Mouse (Mus musculus): ENCODE results near the gene Dnajb12. TPM values are rescaled to one million over a fixed set of nuclear protein-coding genes. Genes with fewer than 3 reads are reported as not detected.

The Dnajb12 gene
- total and polyA plus RNA-seq, 3 experiments: 13.9 to 35.9 (median 21.5) TPM

DNA sequence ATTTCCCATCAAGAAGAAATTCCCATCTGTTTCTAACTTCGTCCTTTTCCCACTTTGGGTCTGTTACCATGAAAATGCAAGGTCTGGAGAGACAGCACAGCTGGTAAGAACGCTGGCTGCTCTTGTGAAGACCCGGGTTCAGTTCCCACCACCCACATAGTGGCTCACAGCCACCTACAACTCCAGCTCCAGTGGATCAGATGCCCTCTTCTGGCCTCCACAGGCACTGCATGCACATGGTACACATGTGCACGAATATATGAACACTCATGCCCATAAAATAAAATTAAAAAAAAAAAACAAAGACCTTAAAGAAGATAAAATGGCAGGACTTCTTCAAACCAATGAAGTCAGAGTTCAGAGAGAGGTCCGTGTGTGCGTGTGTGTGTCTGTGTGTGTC, 49.5 kb upstream of the Dnajb12 start:
- dilution Hi-C loops (cut with MboI; ENCODE audit: extremely low pct_ligation_motif_present, extremely low pct_unique_long_range_greater_than_20kb, low sequenced_read_pairs) (no loop called here), in situ Hi-C loops (cut with MboI; ENCODE audit: low pct_ligation_motif_present, low pct_unique_long_range_greater_than_20kb, low sequenced_read_pairs) (no loop called here)
- Histone ChIP-seq H3K79me2 (replicated peaks; ENCODE audit: control insufficient read depth, extremely low read depth, insufficient read depth, poor library complexity, severe bottlenecking) (no peaks in the 10 kb centered on the region), H3K9ac (ENCODE audit: insufficient read depth, low read depth) (no peak overlapping the region), H3K4me2 (ENCODE audit: insufficient read depth, low read depth, poor library complexity, severe bottlenecking) (no peak overlapping the region), H3K27me3 (replicated peaks) (no peaks in the 10 kb centered on the region), H3K36me3 (replicated peaks in 1 of 2; ENCODE audit: control insufficient read depth in 1 of 2, insufficient read depth in 1 of 2, low read length in 1 of 2) (peaks cover 13 to 52% of the 10 kb centered on the region in 2 experiments), H3K27ac (ENCODE audit: insufficient read depth, low read depth) (no peak overlapping the region), H3K9me3 (replicated peaks; ENCODE audit: low read length) (peaks cover 5% of the 10 kb centered on the region), H3K4me1 (ENCODE audit: control insufficient read depth in 1 of 2, insufficient read depth in 2 of 2) (peaks cover 0 to 12% of the 10 kb centered on the region in 2 experiments; a peak in 2 of 4 replicates), H3K4me3 (replicated peaks in 1 of 3; ENCODE audit: low read depth in 2 of 3, low read length in 2 of 3, poor library complexity in 1 of 3) (no peak overlapping the region)
- no peak for DNase-seq (ENCODE audit: extremely low read depth)
- no peak for TF ChIP-seq USF2 (conservative IDR thresholded peaks at IDR 0.05; ENCODE audit: low read depth, low read length)
- TF ChIP-seq CTCF (conservative IDR thresholded peaks at IDR 0.05 in 1 of 2, IDR thresholded peaks at IDR 0.05 in 1 of 2; ENCODE audit: low read depth in 2 of 2, low read length in 2 of 2): 0 out of 4 replicates have a peak, but pooled peaks of 1 of the 2 experiments have one; percentile 10
- TF ChIP-seq NRF1 (IDR thresholded peaks at IDR 0.05; ENCODE audit: low read depth, low read length): no peak
- TF ChIP-seq NELFE (IDR thresholded peaks at IDR 0.05; ENCODE audit: low read depth, low read length): no peak
- TF ChIP-seq ZKSCAN1 (IDR thresholded peaks at IDR 0.05; ENCODE audit: borderline replicate concordance, low read depth, low read length): no peak

DNA sequence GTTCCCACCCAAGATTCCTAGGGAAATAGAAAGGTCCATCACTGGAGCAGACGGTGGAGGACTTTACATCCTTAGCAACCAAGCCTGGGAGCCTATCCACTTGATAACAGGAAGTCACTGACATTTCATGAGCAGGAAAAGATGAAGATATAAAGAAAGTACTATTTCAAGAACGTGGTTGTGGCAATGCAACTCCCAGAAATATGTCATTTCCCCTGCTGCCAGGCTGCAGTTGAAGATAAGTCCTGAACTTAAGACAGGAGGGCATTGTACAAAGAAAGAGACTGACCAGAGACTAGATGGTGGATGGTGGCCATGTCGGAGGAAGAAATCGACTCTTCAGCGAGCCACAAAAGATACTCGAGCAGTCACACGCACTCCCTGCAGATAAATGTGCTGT, 47.4 kb upstream of the Dnajb12 start:
- Histone ChIP-seq H3K36me3 (replicated peaks in 1 of 2; ENCODE audit: control insufficient read depth in 1 of 2, insufficient read depth in 1 of 2, low read length in 1 of 2) (peaks cover 16 to 51% of the 10 kb centered on the region in 2 experiments), H3K27ac (ENCODE audit: insufficient read depth, low read depth) (no peak overlapping the region), H3K9me3 (replicated peaks; ENCODE audit: low read length) (peaks cover 5% of the 10 kb centered on the region), H3K4me3 (replicated peaks in 1 of 3; ENCODE audit: low read depth in 2 of 3, low read length in 2 of 3, poor library complexity in 1 of 3) (no peak overlapping the region), H3K79me2 (replicated peaks; ENCODE audit: control insufficient read depth, extremely low read depth, insufficient read depth, poor library complexity, severe bottlenecking) (no peaks in the 10 kb centered on the region), H3K4me2 (ENCODE audit: insufficient read depth, low read depth, poor library complexity, severe bottlenecking) (no peak overlapping the region), H3K9ac (ENCODE audit: insufficient read depth, low read depth) (no peak overlapping the region), H3K27me3 (replicated peaks) (no peaks in the 10 kb centered on the region), H3K4me1 (ENCODE audit: control insufficient read depth in 1 of 2, insufficient read depth in 2 of 2) (peaks cover 0 to 12% of the 10 kb centered on the region in 2 experiments; a peak in 3 of 4 replicates)
- dilution Hi-C loops (cut with MboI; ENCODE audit: extremely low pct_ligation_motif_present, extremely low pct_unique_long_range_greater_than_20kb, low sequenced_read_pairs) (no loop called here), in situ Hi-C loops (cut with MboI; ENCODE audit: low pct_ligation_motif_present, low pct_unique_long_range_greater_than_20kb, low sequenced_read_pairs) (no loop called here)
- DNase-seq (ENCODE audit: extremely low read depth): no peak
- no peak for TF ChIP-seq KAT2A (IDR thresholded peaks at IDR 0.05; ENCODE audit: insufficient replicate concordance, low read length)
- TF ChIP-seq USF1 (IDR thresholded peaks at IDR 0.05; ENCODE audit: low read depth, low read length): no peak
- no peak for TF ChIP-seq MXI1 (IDR thresholded peaks at IDR 0.05; ENCODE audit: low read depth, low read length)
- TF ChIP-seq MAX (IDR thresholded peaks at IDR 0.05; ENCODE audit: low read length): no peak
- TF ChIP-seq USF2 (conservative IDR thresholded peaks at IDR 0.05; ENCODE audit: low read depth, low read length): no peak
- TF ChIP-seq E2F4 (IDR thresholded peaks at IDR 0.05; ENCODE audit: insufficient replicate concordance, low read depth, low read length): no peak
- TF ChIP-seq TCF12 (IDR thresholded peaks at IDR 0.05; ENCODE audit: low read depth, low read length): no peak
- TF ChIP-seq JUN (IDR thresholded peaks at IDR 0.05; ENCODE audit: insufficient read depth, low read depth, low read length): no peak
- TF ChIP-seq CHD1 (IDR thresholded peaks at IDR 0.05; ENCODE audit: low read depth, low read length): no peak
- no peak for TF ChIP-seq UBTF (IDR thresholded peaks at IDR 0.05; ENCODE audit: low read depth, low read length)
- no peak for TF ChIP-seq ZNF384 (IDR thresholded peaks at IDR 0.05; ENCODE audit: low read depth, low read length)
- no peak for TF ChIP-seq NRF1 (IDR thresholded peaks at IDR 0.05; ENCODE audit: low read depth, low read length)
- no peak for TF ChIP-seq CTCF (conservative IDR thresholded peaks at IDR 0.05 in 1 of 2, IDR thresholded peaks at IDR 0.05 in 1 of 2; ENCODE audit: low read depth in 2 of 2, low read length in 2 of 2)
- TF ChIP-seq BHLHE40 (IDR thresholded peaks at IDR 0.05; ENCODE audit: low read depth, low read length): no peak
